Mouse (Mus musculus): ENCODE data around the gene Kyat1. TPM values are rescaled to one million over a fixed set of nuclear protein-coding genes. Genes with fewer than 3 reads are reported as not detected.
"Not testable (repeated sequence)": the region's sequence is repeated elsewhere in the genome, so short reads cannot be mapped to it uniquely, and the experiment has no call there.

The Kyat1 gene
- polyA plus RNA-seq, 1 experiment = 103 TPM

GRCm38 (mm10) chr2:30214745-30215144, 9.1 kb upstream of the Kyat1 start:
- DNase-seq (ENCODE audit: low spot score) = no peak

GRCm38 (mm10) chr2:30212951-30213350, 7.3 kb upstream of the Kyat1 start:
- no peak for DNase-seq (ENCODE audit: low spot score)

GRCm38 (mm10) chr2:30212169-30212545, 6.5 kb upstream of the Kyat1 start:
- no peak for DNase-seq (ENCODE audit: low spot score)

- DNase-seq (ENCODE audit: low spot score) = no peak
These were observed 5.9 kb upstream of the Kyat1 start for GRCm38 (mm10) chr2:30211408-30212168.

GRCm38 (mm10) chr2:30207886-30208285, 2.2 kb upstream of the Kyat1 start:
- DNase-seq (ENCODE audit: low spot score) = no peak

GRCm38 (mm10) chr2:30207401-30207800, 1.8 kb upstream of the Kyat1 start:
- DNase-seq (ENCODE audit: low spot score) = no peak

- DNase-seq (ENCODE audit: low spot score) = no peak
These were observed 405 bp downstream of the Kyat1 start for GRCm38 (mm10) chr2:30205255-30205628.

- no peak for DNase-seq (ENCODE audit: low spot score)
These were observed 2.2 kb downstream of the Kyat1 start for GRCm38 (mm10) chr2:30203439-30203838.

- no peak for DNase-seq (ENCODE audit: low spot score)
These were observed 5.2 kb downstream of the Kyat1 start for GRCm38 (mm10) chr2:30200388-30200925.

- DNase-seq (ENCODE audit: low spot score) = no peak
These were observed 5.7 kb downstream of the Kyat1 start for GRCm38 (mm10) chr2:30199984-30200383.

GRCm38 (mm10) chr2:30198021-30198420, 7.6 kb downstream of the Kyat1 start:
- DNase-seq (ENCODE audit: low spot score) = no peak

GRCm38 (mm10) chr2:30194656-30195055, 11.0 kb downstream of the Kyat1 start:
- no peak for DNase-seq (ENCODE audit: low spot score)

- DNase-seq (ENCODE audit: low spot score) = no peak
These were observed 13.7 kb downstream of the Kyat1 start for GRCm38 (mm10) chr2:30191790-30192580.

- no peak for DNase-seq (ENCODE audit: low spot score)
These were observed 20.0 kb downstream of the Kyat1 start for GRCm38 (mm10) chr2:30185681-30186080.

- no peak for DNase-seq (ENCODE audit: low spot score)
These were observed 20.4 kb downstream of the Kyat1 start for GRCm38 (mm10) chr2:30185276-30185675.

- DNase-seq (ENCODE audit: low spot score) = no peak
These were observed 21.9 kb downstream of the Kyat1 start for GRCm38 (mm10) chr2:30183721-30184120.

GRCm38 (mm10) chr2:30182424-30182823, 23.2 kb downstream of the Kyat1 start:
- DNase-seq (ENCODE audit: low spot score) = no peak

- not testable (repeated sequence) for DNase-seq (ENCODE audit: low spot score)
These were observed 26.9 kb downstream of the Kyat1 start for GRCm38 (mm10) chr2:30178711-30179110.

- peak; percentile 83 for DNase-seq (ENCODE audit: low spot score)
These were observed 27.7 kb downstream of the Kyat1 start, which contains the start of gene Spout1 for GRCm38 (mm10) chr2:30177700-30178675. Spout1 (minus strand) TSS chr2:30178459.

- no peak for DNase-seq (ENCODE audit: low spot score)
These were observed 29.1 kb downstream of the Kyat1 start for GRCm38 (mm10) chr2:30176561-30176960.

GRCm38 (mm10) chr2:30175897-30176296, 29.8 kb downstream of the Kyat1 start:
- DNase-seq (ENCODE audit: low spot score) = no peak

Measured in urinary bladder, adult 2 months (tissue).